Mouse (Mus musculus): ENCODE measurements around the gene Wfdc12. TPM values are rescaled to one million over a fixed set of nuclear protein-coding genes. Genes with fewer than 3 reads are reported as not detected.

Gene Wfdc12
- total RNA-seq, 1 experiment from 2014 or later, result 1.1 TPM

DNA sequence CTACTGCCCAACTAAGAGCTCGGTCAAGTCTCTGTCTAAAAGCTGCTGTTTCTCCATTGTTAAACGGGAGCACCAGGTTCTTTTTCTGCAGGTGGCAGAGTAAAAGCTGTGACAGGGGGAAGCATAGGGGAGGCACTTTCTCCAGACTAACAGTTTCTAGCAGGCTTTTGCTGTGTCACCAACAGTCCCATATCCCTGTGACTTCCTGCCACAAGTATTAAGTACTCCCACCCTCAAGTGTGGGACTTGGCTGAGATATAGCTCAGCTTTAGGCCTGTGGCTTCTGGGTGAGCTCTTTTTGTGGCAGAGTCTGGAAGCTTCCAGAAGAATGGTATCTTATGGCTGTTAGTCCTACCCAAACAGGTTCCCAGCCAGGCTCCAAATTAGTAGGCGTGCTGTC is 14.6 kb downstream of the Wfdc12 start:
- no peak for DNase-seq

- no peak for DNase-seq
These were observed 15.6 kb downstream of the Wfdc12 start for GRCm38 (mm10) chr2:164174649-164175395.

- peak; percentile 37 for DNase-seq
These were observed 17.0 kb downstream of the Wfdc12 start for GRCm38 (mm10) chr2:164173394-164173793.

DNA sequence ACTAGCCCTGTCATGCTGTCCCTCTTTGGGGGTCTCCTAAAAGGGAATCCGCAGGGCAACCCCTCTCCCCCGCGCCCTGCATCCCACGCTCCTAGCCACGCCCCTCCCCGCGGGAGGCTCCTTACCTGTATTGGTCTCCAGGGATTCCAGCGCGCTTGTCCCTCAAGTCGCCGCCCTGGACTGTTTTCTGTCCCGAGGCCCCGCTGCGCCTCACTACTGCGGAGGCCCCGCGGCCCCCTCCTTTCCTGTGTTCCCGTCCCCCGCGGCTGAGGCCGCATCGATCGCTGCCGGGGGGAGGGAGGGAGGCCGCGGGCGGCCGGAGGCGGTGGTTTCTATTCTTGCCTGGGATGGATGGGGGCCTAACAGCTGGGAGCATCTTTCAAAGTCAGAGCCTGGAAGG is 19.5 kb downstream of the Wfdc12 start, which contains the start of gene Kcns1:
Gene Kcns1 (minus strand): TSS at position 212 of the 400 bp plus-strand sequence.
- peak; percentile 13 for DNase-seq

DNA sequence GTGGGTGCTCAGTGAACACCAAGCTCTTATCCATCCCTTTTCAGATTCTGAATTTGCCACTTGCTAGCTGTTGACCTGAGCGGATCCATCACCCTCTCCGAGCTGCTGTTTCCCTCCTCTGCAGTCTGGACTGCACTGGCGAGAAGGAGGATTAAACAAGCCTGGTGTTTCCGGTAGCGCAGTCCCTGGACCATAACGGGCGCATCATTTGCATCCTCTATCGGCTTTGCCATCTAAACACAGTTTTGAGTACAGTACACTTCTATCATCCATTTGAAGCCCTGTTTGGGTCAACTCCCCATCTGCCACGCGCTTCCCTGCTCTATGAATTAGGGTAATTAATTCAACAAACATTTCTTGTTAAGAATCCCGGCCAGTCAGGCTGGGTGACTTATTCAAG is 20.1 kb downstream of the Wfdc12 start:
- DNase-seq, result no peak

GRCm38 (mm10) chr2:164168571-164168946 is 21.8 kb downstream of the Wfdc12 start:
- peak; percentile 11 for DNase-seq

DNA sequence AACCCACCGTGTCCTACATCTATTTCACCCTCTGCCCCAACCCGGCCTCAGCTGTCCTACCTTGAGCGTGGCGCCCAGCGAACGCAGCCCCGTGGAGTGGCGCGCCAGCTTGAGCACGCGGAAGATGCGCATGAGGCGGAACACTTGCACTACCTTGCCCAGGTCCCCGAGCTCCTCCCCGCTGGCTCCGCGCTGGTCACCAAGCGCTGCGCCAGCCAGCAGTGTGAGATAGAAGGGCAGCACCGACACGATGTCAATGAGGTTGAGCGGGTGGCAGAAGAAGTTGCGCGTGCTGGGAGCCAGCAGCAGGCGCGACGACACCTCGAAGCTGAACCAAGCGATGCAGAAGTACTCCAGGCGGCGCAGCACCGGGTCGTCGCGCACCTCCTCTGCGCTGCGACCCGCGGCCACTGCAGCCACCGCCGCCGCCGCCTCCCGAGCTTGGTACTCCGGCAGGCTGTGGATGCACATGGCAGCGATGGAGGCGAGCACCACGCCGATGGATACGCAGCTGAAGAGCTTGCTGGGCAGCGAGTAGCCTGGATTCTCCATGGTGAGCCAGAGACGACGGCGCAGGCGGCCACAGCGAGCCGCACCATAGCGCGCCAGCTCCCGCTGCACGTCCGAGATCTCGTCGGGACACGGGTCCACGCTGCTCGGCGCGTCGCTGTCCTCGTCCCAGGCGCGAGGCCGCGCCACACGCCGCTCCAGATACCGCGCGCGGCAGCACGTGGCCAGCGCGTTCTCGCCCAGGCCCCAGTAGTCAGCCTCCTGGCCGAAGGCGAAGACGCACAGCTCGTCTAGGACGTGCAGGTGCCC is 22.4 kb downstream of the Wfdc12 start:
- peak; percentile 10 for DNase-seq

- DNase-seq, result peak; percentile 45
These were observed 25.5 kb downstream of the Wfdc12 start for GRCm38 (mm10) chr2:164164941-164165340.

GRCm38 (mm10) chr2:164161515-164162055 is 28.8 kb downstream of the Wfdc12 start:
- peak; percentile 18 for DNase-seq

GRCm38 (mm10) chr2:164158838-164159237 is 31.6 kb downstream of the Wfdc12 start:
- no peak for DNase-seq

DNA sequence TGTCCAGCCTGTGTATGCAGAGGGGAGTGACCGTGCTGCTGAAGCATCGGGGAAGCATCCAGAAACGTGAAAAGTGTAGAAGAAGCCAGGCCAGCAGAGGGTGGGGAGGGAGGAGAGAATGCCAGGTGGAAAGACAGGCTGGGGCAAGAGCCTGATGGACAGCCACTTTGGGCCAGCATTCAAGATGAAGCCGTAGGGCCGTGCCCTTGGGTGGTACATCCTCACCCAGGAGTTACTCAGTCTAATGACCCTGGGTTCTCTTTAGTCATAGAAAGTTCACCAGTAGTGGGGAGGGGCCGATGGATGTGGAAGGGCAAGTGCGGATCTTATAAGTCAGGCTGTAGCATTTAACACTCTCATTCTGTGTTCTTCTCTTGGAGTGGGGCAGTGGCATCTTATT is 34.2 kb downstream of the Wfdc12 start:
- peak; percentile 51 for DNase-seq

DNA sequence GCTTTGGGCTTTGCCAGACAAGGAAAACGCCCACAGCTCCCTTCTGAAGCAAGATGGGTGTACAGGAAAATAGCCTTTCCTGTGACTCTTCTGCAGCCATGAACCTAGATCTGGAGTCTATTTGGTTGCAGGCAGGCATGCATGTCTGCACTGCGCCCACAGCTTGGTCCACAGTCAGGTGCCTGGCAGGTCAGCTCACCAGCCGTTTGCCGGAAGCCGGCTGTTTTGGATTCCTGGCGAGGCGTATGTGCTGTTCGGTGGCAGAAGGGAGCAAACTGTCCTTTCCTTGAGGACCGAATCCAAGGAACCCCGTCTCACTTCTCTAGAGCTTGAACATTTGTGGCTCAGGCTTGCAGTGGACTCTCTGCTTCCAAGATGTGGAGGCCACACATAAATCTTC is 36.4 kb downstream of the Wfdc12 start:
- DNase-seq, result no peak

GRCm38 (mm10) chr2:164152341-164152740 is 38.1 kb downstream of the Wfdc12 start:
- DNase-seq, result no peak

GRCm38 (mm10) chr2:164150086-164150760 is 40.2 kb downstream of the Wfdc12 start:
- no peak for DNase-seq

GRCm38 (mm10) chr2:164146556-164146955 is 43.9 kb downstream of the Wfdc12 start:
- DNase-seq, result no peak

GRCm38 (mm10) chr2:164144541-164144940 is 45.9 kb downstream of the Wfdc12 start:
- DNase-seq, result no peak

GRCm38 (mm10) chr2:164144025-164144424 is 46.4 kb downstream of the Wfdc12 start:
- peak; percentile 43 for DNase-seq

- peak; percentile 33 for DNase-seq
These were observed 48.4 kb downstream of the Wfdc12 start for GRCm38 (mm10) chr2:164142021-164142420.
